Mouse (Mus musculus): ENCODE data around the gene Tom1. TPM values are rescaled to one million over a fixed set of nuclear protein-coding genes. Genes with fewer than 3 reads are reported as not detected.

The Tom1 gene
- polyA plus RNA-seq, 1 experiment from 2014 or later: 45.1 TPM

DNA sequence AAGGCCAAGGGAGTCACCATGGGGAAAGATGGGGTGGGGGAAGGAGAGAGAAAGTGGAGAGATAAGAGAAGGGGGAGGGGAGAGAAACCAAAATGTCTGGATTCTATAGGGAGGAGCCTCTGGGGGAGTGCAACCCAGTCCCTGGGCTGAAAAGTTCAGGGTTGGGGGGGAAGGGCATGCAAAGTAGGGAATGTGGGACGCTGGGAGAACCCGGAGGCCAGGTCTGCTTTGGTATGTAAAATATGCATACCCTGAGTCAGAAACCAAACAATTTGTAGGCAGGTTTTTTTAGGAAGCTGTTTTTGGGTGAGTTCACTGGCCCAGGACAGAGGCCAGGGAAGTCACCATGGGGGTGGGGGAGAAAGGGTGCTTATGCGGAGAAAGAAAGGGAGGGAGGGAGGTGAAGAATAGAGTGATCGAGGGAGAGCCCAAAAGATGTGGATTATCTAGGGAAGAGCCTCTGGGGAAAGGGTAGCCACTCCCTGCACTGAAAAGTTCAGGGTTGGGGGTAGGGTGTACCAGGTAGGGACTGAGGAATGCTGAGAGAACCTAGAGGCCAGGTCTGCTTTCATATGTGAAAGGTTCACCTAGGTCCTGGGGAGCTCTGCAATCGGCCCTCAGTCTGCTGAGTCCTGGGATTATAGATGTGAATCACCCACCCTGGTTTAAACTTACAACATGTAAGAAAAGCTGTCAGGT is 15.1 kb upstream of the Tom1 start:
- WGBS: 35% methylated on average over 5 of the region's 5 CpGs

DNA sequence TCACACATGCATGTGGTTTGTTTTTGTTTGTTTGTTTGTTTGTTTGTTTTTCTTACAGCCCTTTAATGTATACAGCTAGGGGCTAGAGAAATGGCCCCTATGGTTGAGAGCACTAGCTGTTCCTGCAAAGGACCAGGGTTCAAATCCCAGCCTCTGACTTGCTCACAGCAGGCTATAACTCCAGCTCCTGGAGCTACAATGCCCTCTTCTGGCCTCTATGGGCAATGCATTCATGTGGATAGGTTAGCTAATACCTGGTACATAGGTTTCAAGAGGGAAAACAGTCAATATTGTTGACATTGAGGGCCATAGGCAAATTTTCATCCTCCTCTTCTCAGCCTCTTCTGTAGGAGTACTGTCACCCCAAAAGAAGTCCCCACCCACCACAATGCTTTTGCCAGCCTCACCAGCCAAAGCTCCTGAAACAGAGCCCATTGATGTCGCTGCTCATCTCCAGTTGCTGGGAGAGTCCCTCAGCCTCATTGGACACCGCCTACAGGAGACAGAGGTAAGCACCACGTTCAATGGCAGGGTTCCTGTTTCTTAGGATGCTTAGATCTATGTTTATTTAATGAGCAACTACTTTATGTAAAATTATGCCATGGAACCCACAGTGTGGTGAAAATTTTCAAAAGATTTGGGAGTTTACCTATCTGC is 9.7 kb upstream of the Tom1 start:
- no peak overlapping the region for H3K27ac ChIP-seq
- no peak for ATAC-seq (ENCODE audit: insufficient number of reproducible peaks, low FRiP score, low TSS enrichment, low read depth)
- no peak overlapping the region for H3K4me2 ChIP-seq
- H3K27me3 ChIP-seq: no peaks in the 10 kb centered on the region
- no peaks in the 10 kb centered on the region for H3K9me3 ChIP-seq
- H3K4me3 ChIP-seq: no peak overlapping the region
- no peak overlapping the region for H3K9ac ChIP-seq
- peaks cover 71% of the 10 kb centered on the region for H3K36me3 ChIP-seq
- no peaks in the 10 kb centered on the region for H3K4me1 ChIP-seq
- WGBS: 91% methylated on average over 3 of the region's 3 CpGs

More for the DNA sequence above, 15.1 kb upstream of the Tom1 start:
- no peak overlapping the region for H3K9ac ChIP-seq
- H3K4me3 ChIP-seq: no peak overlapping the region
- peaks cover 38% of the 10 kb centered on the region for H3K36me3 ChIP-seq
- H3K4me2 ChIP-seq: no peak overlapping the region
- no peak overlapping the region for H3K27ac ChIP-seq
- no peak for ATAC-seq (ENCODE audit: insufficient number of reproducible peaks, low FRiP score, low TSS enrichment, low read depth)
- H3K9me3 ChIP-seq: no peaks in the 10 kb centered on the region
- no peaks in the 10 kb centered on the region for H3K27me3 ChIP-seq
- H3K4me1 ChIP-seq: no peaks in the 10 kb centered on the region

DNA sequence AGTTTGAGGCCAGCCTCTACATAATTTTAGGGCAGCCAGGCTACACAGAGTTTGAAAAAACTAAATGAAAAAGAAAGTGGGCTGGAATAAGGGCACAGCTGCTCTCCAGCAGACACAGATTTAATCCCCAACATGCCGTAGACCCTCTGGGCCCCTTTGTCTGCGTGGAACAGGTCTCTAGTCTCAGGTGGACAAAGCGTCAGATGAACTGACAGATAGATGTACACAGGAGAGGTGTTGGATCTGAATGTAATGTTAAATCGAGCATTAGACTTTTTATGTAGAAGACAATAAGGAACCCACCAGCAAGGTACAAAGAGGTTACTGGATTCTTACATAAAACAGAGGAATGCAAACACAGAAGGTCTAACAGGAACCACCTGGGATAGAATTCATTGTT is 7.7 kb upstream of the Tom1 start:
- Histone ChIP-seq H3K4me3 (no peak overlapping the region), H3K4me2 (no peak overlapping the region), H3K4me1 (no peaks in the 10 kb centered on the region), H3K9me3 (no peaks in the 10 kb centered on the region), H3K27ac (no peak overlapping the region), H3K27me3 (no peaks in the 10 kb centered on the region), H3K36me3 (peaks cover 80% of the 10 kb centered on the region), H3K9ac (no peak overlapping the region)
- WGBS: 93% methylated on average over 4 of the region's 4 CpGs
- no peak for ATAC-seq (ENCODE audit: insufficient number of reproducible peaks, low FRiP score, low TSS enrichment, low read depth)

DNA sequence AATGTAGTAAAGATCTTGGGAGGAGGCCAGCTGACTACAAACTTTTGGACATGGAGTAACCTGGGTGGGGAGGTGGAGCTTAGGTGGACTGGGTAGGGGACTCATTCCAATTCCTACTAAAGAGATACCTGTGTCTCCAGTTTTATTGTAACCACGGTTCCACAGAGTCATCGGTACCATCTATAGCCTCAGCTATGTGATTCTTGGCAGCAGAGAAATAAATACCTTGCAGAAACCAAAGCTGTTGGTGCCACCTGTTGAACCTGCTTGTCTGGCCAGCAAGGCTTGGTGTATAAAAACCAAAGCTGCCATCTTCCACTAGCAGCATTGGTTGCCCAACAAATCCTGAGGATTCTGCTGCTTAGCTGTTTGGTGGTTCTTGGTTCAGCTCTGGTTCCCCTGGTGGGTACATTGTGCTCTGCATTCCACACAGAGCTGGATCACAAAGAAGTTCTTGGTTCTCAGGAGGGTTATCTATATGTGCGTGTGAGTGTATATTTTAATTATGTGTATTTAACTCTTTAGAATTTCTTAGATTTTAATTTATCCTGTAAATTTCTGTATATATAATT is 3.0 kb upstream of the Tom1 start:
- H3K4me3 ChIP-seq: no peak overlapping the region
- no peak overlapping the region for H3K9ac ChIP-seq
- no peak for ATAC-seq (ENCODE audit: insufficient number of reproducible peaks, low FRiP score, low TSS enrichment, low read depth)
- H3K27ac ChIP-seq: no peak overlapping the region
- no peak overlapping the region for H3K4me2 ChIP-seq
- H3K4me1 ChIP-seq: peaks cover 8% of the 10 kb centered on the region
- no peaks in the 10 kb centered on the region for H3K27me3 ChIP-seq
- 87% methylated on average over 3 of the region's 3 CpGs for WGBS
- no peaks in the 10 kb centered on the region for H3K9me3 ChIP-seq
- H3K36me3 ChIP-seq: peaks cover 40% of the 10 kb centered on the region

DNA sequence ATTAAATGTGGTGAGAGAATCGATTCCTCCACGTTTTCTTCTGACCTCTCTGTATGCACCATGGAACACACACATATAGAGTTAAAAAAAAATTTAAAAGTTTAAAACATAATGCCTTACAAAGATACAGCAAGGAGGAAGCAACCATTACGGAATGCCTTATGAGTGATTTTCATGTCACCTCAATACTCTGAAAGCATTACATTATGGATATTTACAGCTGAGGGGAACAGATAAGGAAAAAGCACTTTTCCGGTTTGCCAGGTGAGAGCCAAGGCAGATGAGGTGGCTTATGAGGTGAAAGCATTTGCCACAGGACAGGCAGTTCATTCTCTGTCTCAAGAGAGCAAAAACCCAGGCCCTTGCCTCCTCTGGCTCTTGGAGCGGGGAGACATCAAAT is 544 bp upstream of the Tom1 start:
- H3K9me3 ChIP-seq: no peaks in the 10 kb centered on the region

DNA sequence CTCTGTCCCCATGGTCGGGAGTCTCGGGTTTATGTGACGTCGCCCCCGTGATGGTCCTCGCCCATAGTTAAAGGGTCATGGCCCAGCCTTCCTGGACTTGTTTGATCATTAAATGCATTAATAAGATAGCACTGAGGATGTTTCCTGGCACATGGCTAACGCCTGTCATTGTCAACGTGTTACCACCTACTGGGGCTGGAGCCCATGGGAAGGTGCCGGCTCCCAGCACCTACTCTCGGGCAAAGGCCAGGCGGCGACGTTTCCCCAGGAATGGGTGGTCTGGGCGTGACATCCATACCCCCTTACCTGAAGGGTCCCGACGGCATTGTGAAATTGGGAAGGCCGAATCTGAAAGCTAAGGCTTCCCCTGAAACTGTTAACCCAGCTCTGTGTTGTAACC is 780 bp downstream of the Tom1 start:
- no peak for ATAC-seq (ENCODE audit: insufficient number of reproducible peaks, low FRiP score, low TSS enrichment, low read depth)
- H3K4me1 ChIP-seq: peaks cover 12% of the 10 kb centered on the region
- peak overlapping the region; percentile 90 for H3K27ac ChIP-seq

More for the DNA sequence above, 544 bp upstream of the Tom1 start:
- H3K9ac ChIP-seq: no peak overlapping the region
- peak overlapping the region; percentile 73 for H3K4me3 ChIP-seq
- ATAC-seq (ENCODE audit: insufficient number of reproducible peaks, low FRiP score, low TSS enrichment, low read depth): no peak
- H3K4me2 ChIP-seq: peak overlapping the region; percentile 89
- peaks cover 24% of the 10 kb centered on the region for H3K36me3 ChIP-seq
- 60% methylated on average over 5 of the region's 5 CpGs for WGBS
- H3K27me3 ChIP-seq: no peaks in the 10 kb centered on the region
- peaks cover 8% of the 10 kb centered on the region for H3K4me1 ChIP-seq
- H3K27ac ChIP-seq: peak overlapping the region; percentile 28

DNA sequence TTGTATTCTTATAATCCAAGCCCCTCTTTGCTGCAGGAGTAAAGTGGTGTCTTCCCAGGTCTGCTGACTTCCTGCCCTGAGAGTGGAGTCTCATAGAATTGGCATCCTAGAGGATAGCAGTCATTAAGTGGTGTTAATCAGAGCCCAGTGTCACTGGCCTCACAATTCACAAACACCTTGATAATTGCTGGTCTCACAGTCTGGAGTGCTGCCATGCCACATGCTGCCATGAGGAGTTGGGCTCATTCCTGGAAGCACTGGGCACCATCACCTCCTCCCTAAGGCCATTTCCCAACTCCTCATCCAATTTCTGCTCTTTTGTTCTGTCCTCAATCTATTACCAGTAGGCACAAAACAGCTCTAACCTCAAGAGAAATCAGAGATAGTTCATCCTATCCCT is 2.1 kb downstream of the Tom1 start:
- H3K27ac ChIP-seq: no peak overlapping the region
- no peaks in the 10 kb centered on the region for H3K27me3 ChIP-seq
- peaks cover 12% of the 10 kb centered on the region for H3K4me1 ChIP-seq
- no peaks in the 10 kb centered on the region for H3K9me3 ChIP-seq
- H3K36me3 ChIP-seq: peaks cover under 1% of the 10 kb centered on the region; the same call in 1 of the 2 replicates
- no peak for ATAC-seq (ENCODE audit: insufficient number of reproducible peaks, low FRiP score, low TSS enrichment, low read depth)
- H3K9ac ChIP-seq: no peak overlapping the region
- H3K4me2 ChIP-seq: no peak overlapping the region
- H3K4me3 ChIP-seq: no peak overlapping the region

More for the DNA sequence above, 780 bp downstream of the Tom1 start:
- Histone ChIP-seq H3K4me3 (peak overlapping the region; percentile 73), H3K36me3 (peaks cover 11% of the 10 kb centered on the region), H3K9me3 (no peaks in the 10 kb centered on the region), H3K4me2 (peak overlapping the region; percentile 89), H3K27me3 (no peaks in the 10 kb centered on the region), H3K9ac (peak overlapping the region; percentile 52)
- WGBS: under 1% methylated on average over 17 of the region's 17 CpGs

DNA sequence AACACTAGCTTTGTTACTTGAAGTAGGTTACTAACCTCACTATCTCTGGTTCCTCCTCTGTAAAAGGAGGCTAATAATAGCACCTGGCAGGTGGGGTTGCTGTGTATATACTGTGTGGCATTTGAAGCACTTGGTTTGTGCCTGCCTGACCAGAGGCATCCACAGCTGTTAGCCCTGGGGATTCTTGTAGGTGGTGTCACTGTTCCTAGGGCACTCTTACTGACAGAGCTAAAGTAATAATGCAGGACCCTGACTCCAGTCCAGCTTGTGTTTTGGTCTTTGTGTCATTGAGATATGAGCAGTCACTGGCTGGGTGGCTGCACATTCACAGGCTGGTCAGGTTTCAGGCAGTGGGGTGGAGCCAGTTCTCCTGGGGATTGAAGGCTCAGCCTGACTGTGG is 5.0 kb downstream of the Tom1 start:
- peaks cover 12% of the 10 kb centered on the region for H3K4me1 ChIP-seq
- H3K27ac ChIP-seq: no peak overlapping the region

DNA sequence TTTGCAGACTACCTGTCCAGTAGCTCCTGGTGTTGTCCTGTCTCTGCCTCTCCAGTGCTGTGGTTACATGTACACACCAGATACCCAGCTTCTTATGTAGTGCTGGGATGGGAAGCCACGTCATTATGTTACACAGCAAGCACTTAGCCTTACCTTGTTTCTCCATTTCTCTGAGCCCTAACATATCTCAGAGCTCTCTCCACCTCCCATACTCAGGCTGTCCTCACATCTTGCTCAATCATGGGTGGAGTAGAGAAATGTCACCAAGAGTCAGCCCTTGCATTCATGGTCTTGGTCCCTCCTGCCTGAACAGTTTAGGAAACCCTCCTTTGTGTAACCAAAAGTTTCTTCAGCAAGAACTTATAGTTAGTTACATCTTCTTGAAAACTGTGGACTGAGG is 6.2 kb downstream of the Tom1 start:
- H3K4me2 ChIP-seq: no peak overlapping the region
- H3K27ac ChIP-seq: no peak overlapping the region
- ATAC-seq (ENCODE audit: insufficient number of reproducible peaks, low FRiP score, low TSS enrichment, low read depth): no peak
- H3K4me3 ChIP-seq: no peak overlapping the region
- peaks cover 6% of the 10 kb centered on the region for H3K4me1 ChIP-seq
- WGBS: 74% methylated on average over 1 of the region's 1 CpGs
- no peaks in the 10 kb centered on the region; the same call in 1 of the 2 replicates for H3K36me3 ChIP-seq
- no peaks in the 10 kb centered on the region for H3K27me3 ChIP-seq
- no peaks in the 10 kb centered on the region for H3K9me3 ChIP-seq
- no peak overlapping the region for H3K9ac ChIP-seq

More for the DNA sequence above, 5.0 kb downstream of the Tom1 start:
- Histone ChIP-seq H3K4me2 (no peak overlapping the region), H3K4me3 (no peak overlapping the region), H3K36me3 (no peaks in the 10 kb centered on the region), H3K27me3 (no peaks in the 10 kb centered on the region), H3K9me3 (no peaks in the 10 kb centered on the region), H3K9ac (no peak overlapping the region)
- ATAC-seq (ENCODE audit: insufficient number of reproducible peaks, low FRiP score, low TSS enrichment, low read depth): no peak

DNA sequence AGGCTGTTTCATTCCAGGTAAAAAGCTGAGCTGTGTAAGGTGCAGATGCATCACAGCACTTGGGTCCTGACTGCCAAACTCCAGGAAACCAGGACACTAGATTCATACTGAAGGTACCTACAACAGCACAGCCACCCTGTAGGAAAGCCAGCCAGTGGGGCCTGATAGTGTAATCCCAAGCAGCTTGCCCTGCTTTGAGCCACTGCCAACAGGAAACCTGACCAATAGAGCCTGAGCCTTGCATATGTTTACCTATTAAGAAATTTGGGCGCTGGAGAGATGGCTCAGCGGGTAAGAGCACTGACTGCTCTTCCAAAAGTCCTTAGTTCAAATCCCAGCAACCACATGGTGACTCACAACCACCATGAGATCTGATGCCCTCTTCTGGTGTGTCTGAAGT is 8.7 kb downstream of the Tom1 start:
- H3K27ac ChIP-seq: no peak overlapping the region
- 86% methylated on average over 2 of the region's 2 CpGs for WGBS

DNA sequence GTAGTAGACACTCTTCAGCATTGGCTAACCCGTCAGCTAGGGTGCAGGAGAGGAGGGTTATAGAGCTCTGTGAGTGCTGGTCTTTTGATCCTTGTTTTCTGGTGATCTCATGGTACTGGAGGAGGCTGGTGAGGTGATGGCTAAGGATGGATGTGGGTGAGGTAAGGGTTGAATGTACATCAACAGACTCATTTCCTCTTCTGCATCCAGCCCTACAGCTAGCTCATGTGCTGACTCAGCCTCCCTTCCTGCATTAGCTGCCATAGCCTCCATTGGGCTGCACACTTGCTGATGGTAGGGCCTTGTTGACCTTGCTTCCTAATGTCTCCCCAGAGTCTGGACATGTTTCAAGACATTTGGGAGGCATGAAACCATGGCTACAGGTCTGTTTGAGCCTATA is 9.5 kb downstream of the Tom1 start:
- H3K9ac ChIP-seq: no peak overlapping the region
- no peaks in the 10 kb centered on the region; the same call in 1 of the 2 replicates for H3K36me3 ChIP-seq
- peaks cover 3% of the 10 kb centered on the region for H3K4me1 ChIP-seq
- 82% methylated on average over 1 of the region's 1 CpGs for WGBS
- H3K4me2 ChIP-seq: no peak overlapping the region
- ATAC-seq (ENCODE audit: insufficient number of reproducible peaks, low FRiP score, low TSS enrichment, low read depth): no peak
- no peak overlapping the region for H3K4me3 ChIP-seq
- H3K27ac ChIP-seq: no peak overlapping the region
- H3K27me3 ChIP-seq: no peaks in the 10 kb centered on the region
- H3K9me3 ChIP-seq: no peaks in the 10 kb centered on the region

More for the DNA sequence above, 8.7 kb downstream of the Tom1 start:
- Histone ChIP-seq H3K4me1 (peaks cover 3% of the 10 kb centered on the region), H3K4me2 (no peak overlapping the region), H3K9me3 (no peaks in the 10 kb centered on the region), H3K4me3 (no peak overlapping the region), H3K36me3 (no peaks in the 10 kb centered on the region; the same call in 1 of the 2 replicates), H3K9ac (no peak overlapping the region), H3K27me3 (no peaks in the 10 kb centered on the region)
- ATAC-seq (ENCODE audit: insufficient number of reproducible peaks, low FRiP score, low TSS enrichment, low read depth): no peak

DNA sequence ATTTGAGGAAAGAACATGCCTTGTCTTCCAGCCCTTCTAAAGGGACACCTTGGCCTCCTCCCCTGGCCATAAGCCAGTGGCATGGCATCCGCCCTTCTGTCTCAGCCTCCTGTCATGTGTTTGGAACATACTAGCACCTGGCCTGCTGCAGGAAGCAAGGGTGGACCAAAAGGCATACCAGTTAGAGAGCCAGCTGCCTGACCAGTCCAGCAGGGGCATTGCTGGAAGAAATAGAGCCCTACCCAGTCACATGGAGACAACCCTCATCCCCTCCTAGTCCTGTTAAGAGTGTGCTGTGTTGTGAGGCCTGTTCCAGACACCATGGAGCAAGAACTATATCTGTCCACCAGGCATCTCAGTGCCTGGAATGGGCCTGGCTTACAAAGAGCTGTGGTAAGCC is 12.8 kb downstream of the Tom1 start:
- Histone ChIP-seq H3K4me3 (no peak overlapping the region), H3K4me1 (no peaks in the 10 kb centered on the region), H3K9ac (no peak overlapping the region), H3K9me3 (no peaks in the 10 kb centered on the region), H3K36me3 (no peaks in the 10 kb centered on the region; the same call in 1 of the 2 replicates), H3K4me2 (no peak overlapping the region), H3K27me3 (no peaks in the 10 kb centered on the region), H3K27ac (no peak overlapping the region)
- ATAC-seq (ENCODE audit: insufficient number of reproducible peaks, low FRiP score, low TSS enrichment, low read depth): no peak
- 91% methylated on average over 1 of the region's 1 CpGs for WGBS

Measured in limb, embryonic 15.5 days (tissue).